Mouse (Mus musculus): ENCODE measurements around the gene Zfp493.
"Not testable (repeated sequence)": the region's sequence is repeated elsewhere in the genome, so short reads cannot be mapped to it uniquely, and the experiment has no call there.

The Zfp493 gene

GRCm38 (mm10) chr13:67779265-67780221 lies at the start of gene Zfp493:
Gene Zfp493, plus strand, starts transcription at chr13:67779693.
- peak; percentile 82 for DNase-seq (ENCODE audit: low read depth, low spot score)

GRCm38 (mm10) chr13:67734391-67734790 lies 45.1 kb upstream of the Zfp493 start:
- not testable (repeated sequence) for DNase-seq (ENCODE audit: low read depth, low spot score)

GRCm38 (mm10) chr13:67742941-67743340 lies 36.6 kb upstream of the Zfp493 start:
- no peak for DNase-seq (ENCODE audit: low read depth, low spot score)

GRCm38 (mm10) chr13:67743896-67744295 lies 35.6 kb upstream of the Zfp493 start:
- no peak for DNase-seq (ENCODE audit: low read depth, low spot score)

GRCm38 (mm10) chr13:67754333-67755306 lies 24.9 kb upstream of the Zfp493 start, which contains the start of gene Zfp85:
Gene Zfp85, minus strand, starts transcription at chr13:67755228.
- peak; percentile 40 for DNase-seq (ENCODE audit: low read depth, low spot score)

- no peak for DNase-seq (ENCODE audit: low read depth, low spot score)
Observed at GRCm38 (mm10) chr13:67755761-67756160, 23.7 kb upstream of the Zfp493 start.

- no peak for DNase-seq (ENCODE audit: low read depth, low spot score)
Observed at GRCm38 (mm10) chr13:67759966-67760365, 19.5 kb upstream of the Zfp493 start.

GRCm38 (mm10) chr13:67763031-67763768 lies 16.3 kb upstream of the Zfp493 start:
- no peak for DNase-seq (ENCODE audit: low read depth, low spot score)

GRCm38 (mm10) chr13:67791921-67792455 lies 12.5 kb downstream of the Zfp493 start:
- no peak for DNase-seq (ENCODE audit: low read depth, low spot score)

GRCm38 (mm10) chr13:67798618-67799017 lies 19.1 kb downstream of the Zfp493 start:
- DNase-seq (ENCODE audit: low read depth, low spot score) = no peak

GRCm38 (mm10) chr13:67799151-67799550 lies 19.7 kb downstream of the Zfp493 start:
- not testable (repeated sequence) for DNase-seq (ENCODE audit: low read depth, low spot score)

- DNase-seq (ENCODE audit: low read depth, low spot score) = no peak
Observed at GRCm38 (mm10) chr13:67811651-67812210, 32.2 kb downstream of the Zfp493 start.

- no peak for DNase-seq (ENCODE audit: low read depth, low spot score)
Observed at GRCm38 (mm10) chr13:67812961-67813709, 33.6 kb downstream of the Zfp493 start.

GRCm38 (mm10) chr13:67813710-67814660 lies 34.5 kb downstream of the Zfp493 start, which contains the start of gene Zfp273:
Gene Zfp273, plus strand, starts transcription at chr13:67813740.
- peak; percentile 77 for DNase-seq (ENCODE audit: low read depth, low spot score)

GRCm38 (mm10) chr13:67818636-67819035 lies 39.1 kb downstream of the Zfp493 start:
- DNase-seq (ENCODE audit: low read depth, low spot score) = no peak

- DNase-seq (ENCODE audit: low read depth, low spot score) = peak; percentile 51
Observed at GRCm38 (mm10) chr13:67830911-67831336, 51.4 kb downstream of the Zfp493 start, which contains the start of gene Gm10037. Gene Gm10037, plus strand, starts transcription at chr13:67831106.

GRCm38 (mm10) chr13:67833137-67833536 lies 53.6 kb downstream of the Zfp493 start:
- not testable (repeated sequence) for DNase-seq (ENCODE audit: low read depth, low spot score)
